Mouse (Mus musculus) heart, postnatal 0 days (tissue): ENCODE results near the gene Capn9.

Source experiments
- CTCF ChIP-seq: IDR thresholded peaks from 2 replicates; pipeline ENCODE4 v1.5.1; 2016; ENCODE audit warnings: antibody characterized with exemption, control low read depth, low read depth
- EP300 ChIP-seq: IDR thresholded peaks from 2 replicates; pipeline ENCODE4 v1.6.1; 2016; ENCODE audit warnings: antibody characterized with exemption, low read depth

DNA sequence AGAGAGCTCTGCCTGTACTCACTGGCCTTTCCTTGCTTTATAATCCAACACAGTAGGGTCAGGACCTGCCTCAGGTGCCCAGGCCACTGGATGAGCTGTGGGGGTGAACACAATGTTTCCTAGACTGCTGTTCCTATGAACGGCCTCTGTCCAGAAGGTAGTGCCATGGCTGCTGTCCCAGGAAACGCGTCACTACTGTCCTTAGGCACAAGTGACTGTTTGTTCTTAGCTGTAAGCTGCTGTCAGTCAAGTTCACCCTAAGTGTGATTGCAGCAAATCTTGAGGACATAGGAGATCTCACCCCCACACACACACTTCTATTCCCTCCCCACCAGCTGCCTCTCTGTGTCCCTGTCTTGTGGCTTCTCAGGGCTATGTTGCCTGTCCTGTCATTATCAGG is 8.3 kb upstream of the Capn9 start:
- TF ChIP-seq CTCF (no peak), EP300 (no peak)
